Mouse (Mus musculus) kidney, embryonic 14.5 days (tissue): ENCODE measurements around the gene 4930451I11Rik. TPM values are rescaled to one million over a fixed set of nuclear protein-coding genes. Genes with fewer than 3 reads are reported as not detected.

Experiments
- ATAC-seq: fragments of 200-750 bp; cut with Nextera tagmentation; 2 replicates; pipeline ENCODE4 v1.8.0; 2017; ENCODE audit warnings: moderate number of reproducible peaks, mild to moderate bottlenecking, moderate TSS enrichment, moderate library complexity; ENCODE audit not compliant: low FRiP score, low TSS enrichment
- H3K27ac ChIP-seq: fragments of 300-500 bp; sonication (generic); 2 replicates; pipeline ENCODE4 v1.5.1; 2014; ENCODE audit warnings: low read depth, mild to moderate bottlenecking, low read length, moderate library complexity, mixed read lengths
- H3K27me3 ChIP-seq: fragments of 300-500 bp; sonication (generic); 2 replicates; pipeline ENCODE4 v1.6.1; 2014; ENCODE audit warnings: mild to moderate bottlenecking, low read length; ENCODE audit not compliant: control insufficient read depth, insufficient read depth
- H3K36me3 ChIP-seq: fragments of 300-500 bp; sonication (generic); 2 replicates; pipeline ENCODE4 v1.6.1; 2014; ENCODE audit warnings: low read length, mixed read lengths; ENCODE audit not compliant: control insufficient read depth, insufficient read depth
- H3K4me1 ChIP-seq: fragments of 300-500 bp; sonication (generic); 2 replicates; pipeline ENCODE4 v1.6.1; 2014; ENCODE audit warnings: low read length, mixed read lengths; ENCODE audit not compliant: control insufficient read depth, insufficient read depth
- H3K4me2 ChIP-seq: fragments of 300-500 bp; sonication (generic); replicated peaks from 2 replicates; pipeline ENCODE4 v1.6.1; 2014; ENCODE audit warnings: low read depth, mild to moderate bottlenecking, low read length
- H3K4me3 ChIP-seq: fragments of 300-500 bp; sonication (generic); 2 replicates; pipeline ENCODE4 v1.5.1; 2014; ENCODE audit warnings: mild to moderate bottlenecking, low read length
- H3K9ac ChIP-seq: fragments of 300-500 bp; sonication (generic); 2 replicates; pipeline ENCODE4 v1.6.1; 2014; ENCODE audit warnings: low read depth, mild to moderate bottlenecking, low read length, moderate library complexity
- H3K9me3 ChIP-seq: fragments of 300-500 bp; sonication (generic); 2 replicates; pipeline ENCODE4 v1.6.1; 2016; ENCODE audit warnings: low read length; ENCODE audit not compliant: control insufficient read depth
- WGBS: fragments of 180-500 bp; shearing (Covaris S2); extraction: QIAGEN DNeasy Blood & Tissue Kit; methylation state at CpG from one replicate; pipeline ENCODE4 v1.1.7; 2014; 5-methylcytosine and 5-hydroxymethylcytosine counted together
- polyA plus RNA-seq: library from polyadenylated mRNA; unstranded; fragments of >200 nt; fragmentation: Nextera tagmentation; extraction: Ambion mirVana; gene quantifications from 2 replicates; pipeline ENCODE4 v1.2.1, GENCODE M21; 2014

The 4930451I11Rik gene
- polyA plus RNA-seq, 1 experiment from 2014 or later: not detected

- H3K9ac ChIP-seq: 0 out of 2 replicates have a peak overlapping the region, but pooled peaks have one; percentile 12
- 66% methylated on average over 13 of the region's 13 CpGs for WGBS
- H3K4me2 ChIP-seq: no peak overlapping the region
- no peaks in the 10 kb centered on the region for H3K9me3 ChIP-seq
- no peak overlapping the region for H3K27ac ChIP-seq
- H3K27me3 ChIP-seq: no peaks in the 10 kb centered on the region
- ATAC-seq: no peak
- peaks cover 39% of the 10 kb centered on the region for H3K36me3 ChIP-seq
- H3K4me1 ChIP-seq: peaks cover 24% of the 10 kb centered on the region
- no peak overlapping the region for H3K4me3 ChIP-seq
Observed at GRCm38 (mm10) chr7:126782693-126783092, 48.7 kb downstream of the 4930451I11Rik start.

- H3K36me3 ChIP-seq: peaks cover 30% of the 10 kb centered on the region
- peaks cover 29% of the 10 kb centered on the region for H3K4me1 ChIP-seq
- no peaks in the 10 kb centered on the region for H3K9me3 ChIP-seq
- H3K4me2 ChIP-seq: peak overlapping the region; percentile 84
- WGBS: 27% methylated on average over 11 of the region's 11 CpGs
- H3K4me3 ChIP-seq: no peak overlapping the region; the same call in 1 of the 2 replicates
- H3K9ac ChIP-seq: peak overlapping the region; percentile 47
- H3K27ac ChIP-seq: no peak overlapping the region
- no peak for ATAC-seq
- H3K27me3 ChIP-seq: no peaks in the 10 kb centered on the region
Observed at GRCm38 (mm10) chr7:126781661-126782370, 49.6 kb downstream of the 4930451I11Rik start.

GRCm38 (mm10) chr7:126780971-126781635, 50.3 kb downstream of the 4930451I11Rik start, which contains the start of gene Tbx6:
Tbx6 (plus strand) TSS chr7:126781483.
- Histone ChIP-seq H3K4me1 (peaks cover 29% of the 10 kb centered on the region), H3K9me3 (no peaks in the 10 kb centered on the region), H3K4me2 (peak within 1 kb of the TSS; percentile 84), H3K9ac (peak within 1 kb of the TSS; percentile 47), H3K27me3 (no peaks in the 10 kb centered on the region), H3K4me3 (peak within 1 kb of the TSS; percentile 42), H3K27ac (peak within 1 kb of the TSS; percentile 10; the same call in 1 of the 2 replicates), H3K36me3 (peaks cover 23% of the 10 kb centered on the region)
- WGBS: 4% methylated on average over 22 of the region's 22 CpGs
- ATAC-seq: 0 out of 2 replicates have a peak, but pooled peaks have one; percentile 2

Other genes starting within 250 kb of the 4930451I11Rik start
- gene Apobr, start 246.7 kb downstream of the 4930451I11Rik start, polyA plus RNA-seq: 0.38 and 0.39 TPM in 2 replicates
- gene Cln3, start 245.8 kb downstream of the 4930451I11Rik start, polyA plus RNA-seq: 29.8 and 30.4 TPM in 2 replicates
- gene Il27, start 236.7 kb downstream of the 4930451I11Rik start, polyA plus RNA-seq: not detected in 2 replicates
- gene Nupr1, start 200.8 kb downstream of the 4930451I11Rik start, polyA plus RNA-seq: 2.4 and 2.6 TPM in 2 replicates
- gene Sgf29, start 182.3 kb downstream of the 4930451I11Rik start, polyA plus RNA-seq: 35.6 and 52.5 TPM in 2 replicates
- 5.2 and 6.3 TPM in 2 replicates for gene Sult1a1, start 155.2 kb downstream of the 4930451I11Rik start, polyA plus RNA-seq
- 145 and 184 TPM in 2 replicates for gene Bola2, start 136.2 kb downstream of the 4930451I11Rik start, polyA plus RNA-seq
- gene Slx1b, start 135.9 kb downstream of the 4930451I11Rik start, polyA plus RNA-seq: 7.7 and 8.1 TPM in 2 replicates
- 18.3 and 19.6 TPM in 2 replicates for gene Coro1a, start 123.9 kb downstream of the 4930451I11Rik start, polyA plus RNA-seq
- gene Mapk3, start 72.0 kb downstream of the 4930451I11Rik start, polyA plus RNA-seq: 55.0 and 79.2 TPM in 2 replicates
- gene Gdpd3, start 65.3 kb downstream of the 4930451I11Rik start, polyA plus RNA-seq: 2.0 and 2.6 TPM in 2 replicates
- gene Ypel3, start 54.7 kb downstream of the 4930451I11Rik start, polyA plus RNA-seq: 87.5 and 94.5 TPM in 2 replicates
- 0.24 and 0.36 TPM in 2 replicates for gene Tbx6, start 50.2 kb downstream of the 4930451I11Rik start, polyA plus RNA-seq
- gene Ppp4c, start 39.1 kb downstream of the 4930451I11Rik start, polyA plus RNA-seq: 294 and 371 TPM in 2 replicates
- gene Fam57b, start 34.0 kb downstream of the 4930451I11Rik start, polyA plus RNA-seq: 0.15 TPM in 1 of 2 replicates, not detected in the other
- gene Doc2a, start 15.8 kb upstream of the 4930451I11Rik start, polyA plus RNA-seq: 7.2 and 8.8 TPM in 2 replicates
- 22.8 and 23.5 TPM in 2 replicates for gene Hirip3, start 30.3 kb upstream of the 4930451I11Rik start, polyA plus RNA-seq
- gene Ino80e, start 30.7 kb upstream of the 4930451I11Rik start, polyA plus RNA-seq: 92.4 and 94.0 TPM in 2 replicates
- 24.9 and 29.2 TPM in 2 replicates for gene Taok2, start 53.1 kb upstream of the 4930451I11Rik start, polyA plus RNA-seq
- 27.4 and 30.5 TPM in 2 replicates for gene Tmem219, start 91.3 kb upstream of the 4930451I11Rik start, polyA plus RNA-seq
- 13.1 and 19.4 TPM in 2 replicates for gene Kctd13, start 97.2 kb upstream of the 4930451I11Rik start, polyA plus RNA-seq
- 0.16 and 0.34 TPM in 2 replicates for gene Asphd1, start 117.9 kb upstream of the 4930451I11Rik start, polyA plus RNA-seq
- 1.1 and 1.7 TPM in 2 replicates for gene Sez6l2, start 118.9 kb upstream of the 4930451I11Rik start, polyA plus RNA-seq
- 77.4 and 89.1 TPM in 2 replicates for gene Cdipt, start 144.3 kb upstream of the 4930451I11Rik start, polyA plus RNA-seq
- gene Cdiptos, start 144.5 kb upstream of the 4930451I11Rik start, polyA plus RNA-seq: 1.3 and 2.5 TPM in 2 replicates
- gene Mvp, start 183.0 kb upstream of the 4930451I11Rik start, polyA plus RNA-seq: 7.7 and 9.7 TPM in 2 replicates
- gene Pagr1b, start 184.8 kb upstream of the 4930451I11Rik start, polyA plus RNA-seq: 0.31 and 0.38 TPM in 2 replicates
- gene Pagr1a, start 185.7 kb upstream of the 4930451I11Rik start, polyA plus RNA-seq: 41.3 and 89.2 TPM in 2 replicates
- 21.8 and 65.4 TPM in 2 replicates for gene Gm42742, start 189.5 kb upstream of the 4930451I11Rik start, polyA plus RNA-seq
- gene Prrt2, start 189.6 kb upstream of the 4930451I11Rik start, polyA plus RNA-seq: 4.1 and 9.6 TPM in 2 replicates
- 73.1 and 77.6 TPM in 2 replicates for gene Maz, start 195.4 kb upstream of the 4930451I11Rik start, polyA plus RNA-seq
- 129 and 151 TPM in 2 replicates for gene Kif22, start 210.8 kb upstream of the 4930451I11Rik start, polyA plus RNA-seq